Mouse (Mus musculus) heart, embryonic 14.5 days (tissue): ENCODE data around the gene Gars. TPM values are rescaled to one million over a fixed set of nuclear protein-coding genes. Genes with fewer than 3 reads are reported as not detected.
A peak's percentile ranks its signal among the peaks of the same experiment; 100 is the strongest.

Experiments used
- ATAC-seq: fragments of 200-750 bp; cut with Nextera tagmentation; 2 replicates; pipeline ENCODE4 v1.8.0; 2017; ENCODE audit warnings: low read depth, moderate TSS enrichment; ENCODE audit not compliant: insufficient number of reproducible peaks, insufficient read depth, low FRiP score
- H3K27ac ChIP-seq, 2 experiments: fragments of 200-500 bp in 1 of 2; fragments of 300-500 bp in 1 of 2; sonication (generic) in 1 of 2; replicated peaks in 1 of 2; 2 replicates each; pipeline ENCODE4 v1.5.1; 2012 to 2014; ENCODE audit warnings: low read depth in 2 of 2, low read length in 2 of 2, control low read depth in 1 of 2, mild to moderate bottlenecking in 1 of 2, mixed read lengths in 1 of 2; ENCODE audit not compliant: control insufficient read depth in 1 of 2, insufficient read depth in 1 of 2
- H3K27me3 ChIP-seq: fragments of 300-500 bp; sonication (generic); 2 replicates; pipeline ENCODE4 v1.6.1; 2014; ENCODE audit warnings: mild to moderate bottlenecking, low read length, control low read depth; ENCODE audit not compliant: control insufficient read depth, insufficient read depth
- H3K36me3 ChIP-seq: fragments of 300-500 bp; sonication (generic); 2 replicates; pipeline ENCODE4 v1.6.1; 2014; ENCODE audit warnings: mild to moderate bottlenecking, control low read depth, low read length, mixed read lengths; ENCODE audit not compliant: control insufficient read depth, insufficient read depth
- H3K4me1 ChIP-seq, 2 experiments: fragments of 200-500 bp in 1 of 2; fragments of 300-500 bp in 1 of 2; sonication (generic) in 1 of 2; 2 replicates each; pipeline ENCODE4 v1.6.1; 2012 to 2014; ENCODE audit warnings: low read length in 2 of 2, control low read depth in 1 of 2, mixed read lengths in 1 of 2; ENCODE audit not compliant: control insufficient read depth in 2 of 2, insufficient read depth in 2 of 2
- H3K4me2 ChIP-seq: fragments of 300-500 bp; sonication (generic); 2 replicates; pipeline ENCODE4 v1.6.1; 2014; ENCODE audit warnings: mild to moderate bottlenecking, low read length
- H3K4me3 ChIP-seq, 2 experiments: fragments of 200-500 bp in 1 of 2; fragments of 300-500 bp in 1 of 2; sonication (generic) in 1 of 2; 2 replicates each; pipeline ENCODE4 v1.5.1; 2012 to 2014; ENCODE audit warnings: low read length in 2 of 2, mild to moderate bottlenecking in 2 of 2, control low read depth in 1 of 2, low read depth in 1 of 2, moderate library complexity in 1 of 2; ENCODE audit not compliant: control insufficient read depth in 1 of 2, insufficient read depth in 1 of 2
- H3K9ac ChIP-seq: fragments of 300-500 bp; sonication (generic); 2 replicates; pipeline ENCODE4 v1.6.1; 2014; ENCODE audit warnings: mild to moderate bottlenecking, low read length
- H3K9me3 ChIP-seq: fragments of 300-500 bp; sonication (generic); 2 replicates; pipeline ENCODE4 v1.6.1; 2016; ENCODE audit warnings: low read length, control low read depth; ENCODE audit not compliant: control insufficient read depth
- WGBS: fragments of 180-500 bp; shearing (Covaris S2); extraction: QIAGEN DNeasy Blood & Tissue Kit; methylation state at CpG from one replicate; pipeline ENCODE4 v1.1.7; 2014; 5-methylcytosine and 5-hydroxymethylcytosine counted together
- polyA plus RNA-seq: library from polyadenylated mRNA; unstranded; fragments of >200 nt; fragmentation: Nextera tagmentation; extraction: Ambion mirVana; gene quantifications from 2 replicates; pipeline ENCODE4 v1.2.1, GENCODE M21; 2014

Gars gene
- polyA plus RNA-seq, 1 experiment from 2014 or later, result 149 TPM

DNA sequence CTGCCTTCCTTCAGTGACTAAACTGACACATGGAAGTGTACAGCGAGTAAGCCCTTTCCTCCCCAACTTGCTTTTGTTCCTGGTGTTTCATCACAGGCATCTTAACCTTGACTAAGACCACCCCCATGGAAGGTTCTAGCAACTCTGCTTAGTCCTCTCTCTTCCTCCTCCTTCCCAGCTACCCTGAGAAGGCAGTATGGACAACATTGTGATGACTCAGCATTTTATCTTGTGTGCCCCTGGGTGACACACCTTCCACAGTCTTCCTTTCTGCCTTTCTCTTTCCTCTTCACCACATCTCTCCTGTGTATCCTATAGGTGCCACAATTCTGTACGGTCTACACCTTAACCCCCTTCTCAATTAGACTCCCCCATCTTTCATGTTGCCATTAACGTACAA, 23.6 kb upstream of the Gars start:
- peaks cover 5 to 19% of the 10 kb centered on the region in 2 experiments; a peak in 3 of 4 replicates for H3K4me1 ChIP-seq
- no peak overlapping the region for H3K27ac ChIP-seq
- no peaks in the 10 kb centered on the region for H3K36me3 ChIP-seq
- H3K9me3 ChIP-seq, result peaks cover 4% of the 10 kb centered on the region; the same call in 1 of the 2 replicates
- no peak overlapping the region for H3K9ac ChIP-seq
- no peak overlapping the region for H3K4me2 ChIP-seq
- 83% methylated on average over 3 of the region's 3 CpGs for WGBS
- H3K4me3 ChIP-seq, result no peak overlapping the region
- no peak for ATAC-seq
- no peaks in the 10 kb centered on the region; the same call in 1 of the 2 replicates for H3K27me3 ChIP-seq

DNA sequence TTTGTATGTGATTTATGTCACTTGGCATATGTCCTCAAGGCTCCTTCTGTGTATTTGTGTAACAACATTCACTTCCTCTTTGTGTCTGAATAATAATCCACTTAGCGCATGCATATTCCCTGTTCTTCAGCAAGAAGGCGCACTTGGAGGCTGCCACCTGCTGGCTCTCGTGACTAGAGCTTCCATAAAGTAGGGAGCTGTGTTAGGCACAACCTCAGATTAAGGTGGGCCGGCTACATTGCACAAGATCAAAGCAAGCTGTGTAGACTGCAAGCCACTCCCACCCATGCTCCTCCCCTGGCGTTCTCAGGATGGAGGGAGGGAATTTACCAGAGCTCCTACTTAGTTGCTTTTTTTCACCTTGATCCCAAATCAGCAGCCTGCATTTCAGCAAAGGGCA, 21.6 kb upstream of the Gars start:
- H3K27ac ChIP-seq, result no peak overlapping the region
- H3K4me1 ChIP-seq, result peaks cover 5 to 13% of the 10 kb centered on the region in 2 experiments; a peak in 3 of 4 replicates
- peaks cover 4% of the 10 kb centered on the region; the same call in 1 of the 2 replicates for H3K9me3 ChIP-seq
- no peak overlapping the region for H3K4me3 ChIP-seq
- ATAC-seq, result no peak
- no peaks in the 10 kb centered on the region for H3K36me3 ChIP-seq
- WGBS, result 15% methylated on average over 5 of the region's 5 CpGs
- no peaks in the 10 kb centered on the region for H3K27me3 ChIP-seq
- H3K4me2 ChIP-seq, result no peak overlapping the region
- no peak overlapping the region for H3K9ac ChIP-seq

DNA sequence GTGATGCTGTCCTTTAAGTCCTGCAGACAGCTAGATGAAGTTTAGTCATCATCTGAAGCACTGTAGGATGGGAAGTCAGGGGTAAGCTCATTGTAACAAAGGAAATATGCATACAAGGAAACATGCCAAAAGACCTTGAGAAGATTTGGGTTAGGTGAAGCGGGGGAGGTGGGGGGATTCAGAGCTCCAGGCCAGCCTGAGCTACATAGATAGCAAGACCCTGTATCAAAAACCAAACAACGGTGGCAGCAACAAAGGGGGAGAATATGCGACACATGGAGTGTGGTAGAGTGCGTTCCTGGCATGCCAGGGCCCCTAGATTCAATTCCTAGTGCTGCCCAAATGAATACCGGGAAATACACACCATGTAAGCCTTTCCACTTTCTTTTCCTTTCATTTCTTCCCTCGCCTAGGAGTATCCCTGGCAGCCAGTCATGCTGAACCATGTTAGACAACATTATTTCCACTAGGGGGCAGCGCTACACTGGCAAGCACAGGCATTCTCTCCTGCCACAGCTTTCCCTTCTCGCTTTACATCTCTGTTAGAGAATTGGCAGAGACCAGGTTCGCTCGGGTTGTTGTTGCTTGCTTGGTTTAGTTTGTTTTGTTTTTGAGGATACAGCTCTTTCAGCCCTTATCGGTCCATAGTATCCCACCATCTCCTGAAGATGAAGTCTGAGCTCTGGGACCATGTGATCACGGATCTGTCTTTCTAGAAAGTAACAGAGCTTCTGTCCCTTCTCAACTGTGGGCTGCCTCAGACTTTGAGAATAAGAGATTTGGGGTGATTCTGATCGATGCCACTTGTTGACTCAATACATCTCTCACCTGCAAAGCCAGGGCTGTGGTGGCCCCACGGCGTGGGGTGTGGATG, 20.9 kb upstream of the Gars start:
- no peak for ATAC-seq
- H3K4me3 ChIP-seq, result no peak overlapping the region
- WGBS, result 22% methylated on average over 15 of the region's 15 CpGs

DNA sequence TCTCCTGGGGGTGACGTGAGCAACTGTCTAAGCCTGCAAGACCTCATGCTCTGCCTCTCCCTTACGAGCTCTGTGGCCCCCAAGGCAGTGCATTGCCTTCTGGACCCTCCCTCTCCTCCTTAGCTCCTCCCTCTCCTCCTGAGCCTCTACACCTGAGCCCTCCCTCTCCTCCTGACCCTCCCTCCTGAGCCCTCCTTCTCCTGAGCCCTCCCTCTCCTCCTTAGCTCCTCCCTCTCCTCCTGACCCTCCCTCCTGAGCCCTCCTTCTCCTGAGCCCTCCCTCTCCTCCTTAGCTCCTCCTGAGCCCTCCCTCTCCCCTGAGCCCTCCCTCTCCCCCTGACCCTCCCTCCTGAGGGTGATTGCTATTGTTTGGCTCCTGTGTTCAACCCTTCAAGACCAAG, 19.4 kb upstream of the Gars start:
- H3K27ac ChIP-seq, result no peak overlapping the region
- 65% methylated on average over 2 of the region's 2 CpGs for WGBS
- no peak overlapping the region for H3K4me3 ChIP-seq
- no peaks in the 10 kb centered on the region for H3K27me3 ChIP-seq
- peaks cover 4% of the 10 kb centered on the region; the same call in 1 of the 2 replicates for H3K9me3 ChIP-seq
- no peaks in the 10 kb centered on the region for H3K36me3 ChIP-seq
- peak; percentile 25; the same call in 1 of the 2 replicates for ATAC-seq
- H3K9ac ChIP-seq, result no peak overlapping the region
- peaks cover 5 to 13% of the 10 kb centered on the region in 2 experiments; a peak in 3 of 4 replicates for H3K4me1 ChIP-seq
- H3K4me2 ChIP-seq, result no peak overlapping the region

More for the DNA sequence above, 20.9 kb upstream of the Gars start:
- no peaks in the 10 kb centered on the region for H3K36me3 ChIP-seq
- 0 out of 2 replicates have a peak overlapping the region, but pooled peaks have one; percentile 2 for H3K9ac ChIP-seq
- H3K9me3 ChIP-seq, result peaks cover 4% of the 10 kb centered on the region; the same call in 1 of the 2 replicates
- H3K4me1 ChIP-seq, result peaks cover 5 to 13% of the 10 kb centered on the region in 2 experiments; a peak in 3 of 4 replicates
- H3K27ac ChIP-seq, result no peak overlapping the region
- H3K27me3 ChIP-seq, result no peaks in the 10 kb centered on the region
- H3K4me2 ChIP-seq, result peak overlapping the region; percentile 46

DNA sequence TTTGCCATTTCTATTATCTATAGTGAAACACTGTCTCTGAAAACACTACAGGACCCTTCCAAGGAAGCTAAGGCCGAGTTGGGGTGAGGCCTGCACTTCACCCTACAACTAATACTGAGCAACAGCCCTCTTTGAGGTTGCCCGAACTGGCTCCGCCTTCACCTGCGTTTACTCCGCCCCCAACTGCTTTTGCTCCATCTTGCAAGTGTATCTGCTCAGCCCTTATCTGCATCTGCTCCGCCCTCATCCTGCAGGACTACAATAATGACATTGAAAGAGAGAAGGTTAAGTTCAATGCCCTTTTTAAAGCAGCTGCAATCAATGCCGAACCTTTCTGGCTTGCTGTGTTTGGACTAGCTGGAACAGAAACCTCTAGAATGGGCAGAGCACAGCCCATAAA, 16.0 kb upstream of the Gars start:
- H3K4me1 ChIP-seq, result peaks cover 3 to 7% of the 10 kb centered on the region in 2 experiments; a peak in 2 of 4 replicates
- no peaks in the 10 kb centered on the region for H3K9me3 ChIP-seq
- no peak overlapping the region for H3K27ac ChIP-seq
- WGBS, result 82% methylated on average over 7 of the region's 7 CpGs
- H3K27me3 ChIP-seq, result no peaks in the 10 kb centered on the region
- no peaks in the 10 kb centered on the region for H3K36me3 ChIP-seq
- H3K4me2 ChIP-seq, result no peak overlapping the region
- H3K9ac ChIP-seq, result no peak overlapping the region
- no peak for ATAC-seq
- no peak overlapping the region for H3K4me3 ChIP-seq

DNA sequence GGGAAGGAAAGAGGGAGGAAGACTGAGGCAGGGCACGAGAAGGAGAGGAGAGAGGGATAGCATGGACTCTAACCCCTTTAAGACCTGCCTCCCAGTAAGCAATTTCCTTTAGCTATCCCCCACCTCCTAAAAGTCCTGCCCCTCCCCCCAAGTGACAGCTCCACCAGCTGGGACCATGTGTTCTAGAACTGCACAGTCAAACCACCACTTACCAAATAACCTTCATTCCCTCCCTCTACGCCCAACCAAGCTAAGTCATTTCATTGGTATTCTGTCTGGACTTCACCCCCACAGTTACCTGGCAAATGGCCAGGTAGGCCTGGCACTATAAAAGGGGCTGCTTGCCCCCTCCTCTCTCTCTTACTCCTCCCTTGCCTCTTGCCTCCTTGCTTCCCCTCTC, 10.2 kb upstream of the Gars start:
- no peak overlapping the region for H3K4me3 ChIP-seq
- no peaks in the 10 kb centered on the region for H3K4me1 ChIP-seq
- H3K9ac ChIP-seq, result no peak overlapping the region
- H3K27ac ChIP-seq, result no peak overlapping the region
- no peaks in the 10 kb centered on the region for H3K27me3 ChIP-seq
- H3K36me3 ChIP-seq, result no peaks in the 10 kb centered on the region
- no peaks in the 10 kb centered on the region for H3K9me3 ChIP-seq
- no peak overlapping the region for H3K4me2 ChIP-seq
- no peak for ATAC-seq
- WGBS, result 71% methylated on average over 2 of the region's 2 CpGs

DNA sequence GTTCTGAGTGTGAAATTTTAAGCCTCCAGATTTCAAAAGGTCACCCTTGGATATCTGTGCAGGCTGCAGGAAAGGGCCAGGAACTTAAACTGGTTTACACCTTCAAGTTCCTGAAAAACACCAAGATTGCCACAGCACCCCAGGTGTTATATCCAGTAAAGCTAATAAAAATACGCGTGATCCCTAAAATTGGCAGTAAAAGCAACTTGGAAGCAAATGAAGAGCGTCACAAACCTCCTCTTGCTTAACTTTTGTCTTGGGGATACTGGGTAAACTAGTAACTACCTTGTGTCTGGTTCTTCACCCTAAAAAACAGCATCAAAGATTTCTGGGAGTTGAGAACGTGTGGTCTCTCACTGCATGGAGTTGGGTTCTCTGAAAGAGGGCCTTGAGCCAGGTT, 1.1 kb upstream of the Gars start:
- Histone ChIP-seq H3K27me3 (no peaks in the 10 kb centered on the region), H3K4me1 (peaks cover 0 to 15% of the 10 kb centered on the region in 2 experiments; a peak in 3 of 4 replicates), H3K4me3 (no peak overlapping the region), H3K36me3 (no peaks in the 10 kb centered on the region), H3K9me3 (no peaks in the 10 kb centered on the region), H3K27ac (no peak overlapping the region), H3K9ac (no peak overlapping the region), H3K4me2 (no peak overlapping the region)
- no peak for ATAC-seq
- 86% methylated on average over 4 of the region's 4 CpGs for WGBS
